Mouse (Mus musculus): ENCODE results near the gene Hypk. TPM values are rescaled to one million over a fixed set of nuclear protein-coding genes. Genes with fewer than 3 reads are reported as not detected.
"Not testable (repeated sequence)": the region's sequence is repeated elsewhere in the genome, so short reads cannot be mapped to it uniquely, and the experiment has no call there.

Hypk gene
- polyA plus RNA-seq, 1 experiment = 26.4 TPM

GRCm38 (mm10) chr2:121473301-121474179 is 20.4 kb downstream of the Hypk start, which contains the start of gene Mfap1b:
Mfap1b (minus strand) TSS chr2:121474067.
- H3K36me3 ChIP-seq (ENCODE audit: control insufficient read depth, insufficient read depth); H3K27me3 ChIP-seq (ENCODE audit: control insufficient read depth, insufficient read depth, insufficient read length); H3ac ChIP-seq (ENCODE audit: control insufficient read depth, insufficient read length): not testable (repeated sequence)
- TF ChIP-seq POLR2A (IDR thresholded peaks at IDR 0.05; ENCODE audit: insufficient read length, low read depth) (peak; percentile 74), MYOG (IDR thresholded peaks at IDR 0.05; ENCODE audit: control insufficient read depth in 1 of 3, insufficient read depth in 1 of 3, insufficient read length in 2 of 3, low read depth in 2 of 3) (peak in 1 of 3 experiments; percentile 52), POLR2AphosphoS2 (IDR thresholded peaks at IDR 0.05; ENCODE audit: insufficient read length, low read depth) (peak; percentile 84), MYOD1 (IDR thresholded peaks at IDR 0.05; ENCODE audit: control insufficient read depth in 1 of 3, insufficient read length in 2 of 3, low read depth in 2 of 3) (peak in 2 of 3 experiments; percentile 23 to 28)
- H3K4me2 ChIP-seq (ENCODE audit: low read depth) = peak within 1 kb of the TSS; percentile 86
- peaks cover 16% of the 10 kb centered on the region for H3K79me2 ChIP-seq (ENCODE audit: control insufficient read depth, insufficient read depth)
- peak within 1 kb of the TSS; percentile 40 for H3K4me3 ChIP-seq

- Histone ChIP-seq H3K36me3 (ENCODE audit: control insufficient read depth, insufficient read depth) (no peaks in the 10 kb centered on the region), H3ac (ENCODE audit: control insufficient read depth, insufficient read length) (no peak overlapping the region), H3K4me3 (peak overlapping the region; percentile 40), H3K27me3 (ENCODE audit: control insufficient read depth, insufficient read depth, insufficient read length) (no peaks in the 10 kb centered on the region), H3K79me2 (ENCODE audit: control insufficient read depth, insufficient read depth) (peaks cover 16% of the 10 kb centered on the region), H3K4me2 (ENCODE audit: low read depth) (peak overlapping the region; percentile 86)
- TF ChIP-seq POLR2AphosphoS2 (IDR thresholded peaks at IDR 0.05; ENCODE audit: insufficient read length, low read depth) (no peak), USF1 (IDR thresholded peaks at IDR 0.05; ENCODE audit: low read depth) (no peak), CEBPB (IDR thresholded peaks at IDR 0.05; ENCODE audit: insufficient read depth, poor library complexity, severe bottlenecking) (no peak), SRF (IDR thresholded peaks at IDR 0.05; ENCODE audit: control insufficient read depth, insufficient read length, low read depth) (no peak), TCF12 (IDR thresholded peaks at IDR 0.05; ENCODE audit: insufficient read depth, poor library complexity, severe bottlenecking) (no peak), POLR2A (IDR thresholded peaks at IDR 0.05; ENCODE audit: insufficient read length, low read depth) (no peak), MYOG (IDR thresholded peaks at IDR 0.05; ENCODE audit: control insufficient read depth in 1 of 3, insufficient read depth in 1 of 3, insufficient read length in 2 of 3, low read depth in 2 of 3) (no peak), MYOD1 (IDR thresholded peaks at IDR 0.05; ENCODE audit: control insufficient read depth in 1 of 3, insufficient read length in 2 of 3, low read depth in 2 of 3) (no peak), REST (IDR thresholded peaks at IDR 0.05; ENCODE audit: insufficient read depth, insufficient read length) (no peak), TCF3 (IDR thresholded peaks at IDR 0.05; ENCODE audit: insufficient read length, low read depth) (no peak), E2F4 (IDR thresholded peaks at IDR 0.05; ENCODE audit: insufficient read depth) (no peak), MAX (IDR thresholded peaks at IDR 0.05; ENCODE audit: low read depth) (no peak)
Measured at GRCm38 (mm10) chr2:121474180-121474535, 21.1 kb downstream of the Hypk start.

GRCm38 (mm10) chr2:121475306-121475705 is 22.2 kb downstream of the Hypk start:
- H3K27me3 ChIP-seq (ENCODE audit: control insufficient read depth, insufficient read depth, insufficient read length); H3K4me3 ChIP-seq; H3ac ChIP-seq (ENCODE audit: control insufficient read depth, insufficient read length); H3K4me2 ChIP-seq (ENCODE audit: low read depth); H3K36me3 ChIP-seq (ENCODE audit: control insufficient read depth, insufficient read depth): not testable (repeated sequence)
- peaks cover 16% of the 10 kb centered on the region for H3K79me2 ChIP-seq (ENCODE audit: control insufficient read depth, insufficient read depth)

- no peak overlapping the region for H3K4me3 ChIP-seq
- no peak overlapping the region for H3K4me2 ChIP-seq (ENCODE audit: low read depth)
- H3K79me2 ChIP-seq (ENCODE audit: control insufficient read depth, insufficient read depth) = peaks cover 6% of the 10 kb centered on the region
- H3K36me3 ChIP-seq (ENCODE audit: control insufficient read depth, insufficient read depth) = no peaks in the 10 kb centered on the region
- H3K27me3 ChIP-seq (ENCODE audit: control insufficient read depth, insufficient read depth, insufficient read length) = no peaks in the 10 kb centered on the region
- H3ac ChIP-seq (ENCODE audit: control insufficient read depth, insufficient read length) = no peak overlapping the region
- TF ChIP-seq MAX (IDR thresholded peaks at IDR 0.05; ENCODE audit: low read depth) = no peak
- no peak for TF ChIP-seq TCF12 (IDR thresholded peaks at IDR 0.05; ENCODE audit: insufficient read depth, poor library complexity, severe bottlenecking)
- TF ChIP-seq MYOD1 (IDR thresholded peaks at IDR 0.05; ENCODE audit: control insufficient read depth in 1 of 3, insufficient read length in 2 of 3, low read depth in 2 of 3) = no peak
- TF ChIP-seq TCF3 (IDR thresholded peaks at IDR 0.05; ENCODE audit: insufficient read length, low read depth) = no peak
- TF ChIP-seq MYOG (IDR thresholded peaks at IDR 0.05; ENCODE audit: control insufficient read depth in 1 of 3, insufficient read depth in 1 of 3, insufficient read length in 2 of 3, low read depth in 2 of 3) = no peak
- no peak for TF ChIP-seq E2F4 (IDR thresholded peaks at IDR 0.05; ENCODE audit: insufficient read depth)
- no peak for TF ChIP-seq POLR2A (IDR thresholded peaks at IDR 0.05; ENCODE audit: insufficient read length, low read depth)
- no peak for TF ChIP-seq SRF (IDR thresholded peaks at IDR 0.05; ENCODE audit: control insufficient read depth, insufficient read length, low read depth)
- TF ChIP-seq REST (IDR thresholded peaks at IDR 0.05; ENCODE audit: insufficient read depth, insufficient read length) = no peak
- TF ChIP-seq CEBPB (IDR thresholded peaks at IDR 0.05; ENCODE audit: insufficient read depth, poor library complexity, severe bottlenecking) = no peak
Measured at GRCm38 (mm10) chr2:121477491-121478266, 24.6 kb downstream of the Hypk start.

- Histone ChIP-seq H3K4me2 (ENCODE audit: low read depth) (no peak overlapping the region), H3K36me3 (ENCODE audit: control insufficient read depth, insufficient read depth) (no peaks in the 10 kb centered on the region), H3K79me2 (ENCODE audit: control insufficient read depth, insufficient read depth) (no peaks in the 10 kb centered on the region), H3K4me3 (no peak overlapping the region), H3ac (ENCODE audit: control insufficient read depth, insufficient read length) (no peak overlapping the region), H3K27me3 (ENCODE audit: control insufficient read depth, insufficient read depth, insufficient read length) (peaks cover 7% of the 10 kb centered on the region)
- TF ChIP-seq MAX (IDR thresholded peaks at IDR 0.05; ENCODE audit: low read depth) = no peak
- TF ChIP-seq MYOG (IDR thresholded peaks at IDR 0.05; ENCODE audit: control insufficient read depth in 1 of 3, insufficient read depth in 1 of 3, insufficient read length in 2 of 3, low read depth in 2 of 3) = no peak
- TF ChIP-seq USF1 (IDR thresholded peaks at IDR 0.05; ENCODE audit: low read depth) = no peak
- TF ChIP-seq TCF3 (IDR thresholded peaks at IDR 0.05; ENCODE audit: insufficient read length, low read depth) = no peak
- TF ChIP-seq REST (IDR thresholded peaks at IDR 0.05; ENCODE audit: insufficient read depth, insufficient read length) = no peak
- no peak for TF ChIP-seq POLR2AphosphoS2 (IDR thresholded peaks at IDR 0.05; ENCODE audit: insufficient read length, low read depth)
- TF ChIP-seq CEBPB (IDR thresholded peaks at IDR 0.05; ENCODE audit: insufficient read depth, poor library complexity, severe bottlenecking) = no peak
- no peak for TF ChIP-seq E2F4 (IDR thresholded peaks at IDR 0.05; ENCODE audit: insufficient read depth)
- TF ChIP-seq POLR2A (IDR thresholded peaks at IDR 0.05; ENCODE audit: insufficient read length, low read depth) = no peak
- no peak for TF ChIP-seq TCF12 (IDR thresholded peaks at IDR 0.05; ENCODE audit: insufficient read depth, poor library complexity, severe bottlenecking)
- no peak for TF ChIP-seq MYOD1 (IDR thresholded peaks at IDR 0.05; ENCODE audit: control insufficient read depth in 1 of 3, insufficient read length in 2 of 3, low read depth in 2 of 3)
- TF ChIP-seq SRF (IDR thresholded peaks at IDR 0.05; ENCODE audit: control insufficient read depth, insufficient read length, low read depth) = no peak
Measured at GRCm38 (mm10) chr2:121480498-121480897, 27.4 kb downstream of the Hypk start.

- H3ac ChIP-seq (ENCODE audit: control insufficient read depth, insufficient read length); H3K27me3 ChIP-seq (ENCODE audit: control insufficient read depth, insufficient read depth, insufficient read length); H3K4me3 ChIP-seq; H3K4me2 ChIP-seq (ENCODE audit: low read depth); H3K79me2 ChIP-seq (ENCODE audit: control insufficient read depth, insufficient read depth); H3K36me3 ChIP-seq (ENCODE audit: control insufficient read depth, insufficient read depth): not testable (repeated sequence)
Measured at GRCm38 (mm10) chr2:121480916-121481315, 27.8 kb downstream of the Hypk start.

Data from myocyte (in vitro differentiated cells).